1 mouse cellular context compared by ENCODE assay signal in genomic region chr2:165326304-165327190, GRCm38 (mm10).
A peak's percentile ranks its signal among the peaks of the same experiment; 100 is the strongest.
TF ChIP-seq lines count a peak whose summit lies in the region.

Elmo2 (minus strand) TSS chr2:165326479.

TF ChIP-seq in CH12.LX, 34 proteins besides CTCF, POLR2A, EP300 and RAD21 (continued from another document):
- TF ChIP-seq MYC (IDR thresholded peaks at IDR 0.05; ENCODE audit: low read depth, low read length), result no peak
- TF ChIP-seq TBP (conservative IDR thresholded peaks at IDR 0.05; ENCODE audit: low read depth, low read length), result no peak
- TF ChIP-seq IRF4 (IDR thresholded peaks at IDR 0.05; ENCODE audit: low read depth, low read length), result no peak
- peak; percentile 61 for TF ChIP-seq ZMIZ1 (IDR thresholded peaks at IDR 0.05; ENCODE audit: low read depth, low read length)
- peak; percentile 86 for TF ChIP-seq BHLHE40 (IDR thresholded peaks at IDR 0.05; ENCODE audit: low read depth, low read length)
- TF ChIP-seq SIN3A (IDR thresholded peaks at IDR 0.05; ENCODE audit: low read length), result peak; percentile 46
- TF ChIP-seq ZNF384 (IDR thresholded peaks at IDR 0.05; ENCODE audit: low read depth, low read length), result peak; percentile 74; the same call in 1 of the 2 replicates
- TF ChIP-seq ELF1 (IDR thresholded peaks at IDR 0.05; ENCODE audit: low read depth, low read length), result peak; percentile 51; the same call in 1 of the 2 replicates
- TF ChIP-seq RCOR1 (conservative IDR thresholded peaks at IDR 0.05; ENCODE audit: low read depth, low read length), result no peak
- TF ChIP-seq SMC3 (IDR thresholded peaks at IDR 0.05; ENCODE audit: low read depth, low read length), result no peak
- TF ChIP-seq TCF12 (IDR thresholded peaks at IDR 0.05; ENCODE audit: low read depth, low read length), result peak; percentile 72
- TF ChIP-seq PAX5 (IDR thresholded peaks at IDR 0.05; ENCODE audit: low read length), result no peak
